Mouse (Mus musculus): ENCODE results near the gene Lsm6.

Gene Lsm6

GRCm38 (mm10) chr8:78801201-78801600, 19.7 kb downstream of the Lsm6 start:
- DNase-seq: no peak

- no peak for DNase-seq
Observed at GRCm38 (mm10) chr8:78798671-78799070, 22.3 kb downstream of the Lsm6 start.

GRCm38 (mm10) chr8:78797985-78798384, 23.0 kb downstream of the Lsm6 start:
- DNase-seq: no peak

- DNase-seq: no peak
Observed at GRCm38 (mm10) chr8:78793231-78793630, 27.7 kb downstream of the Lsm6 start.

GRCm38 (mm10) chr8:78776816-78777215, 44.1 kb downstream of the Lsm6 start:
- DNase-seq: no peak

GRCm38 (mm10) chr8:78771256-78771655, 49.7 kb downstream of the Lsm6 start:
- DNase-seq: no peak

- DNase-seq: no peak
Observed at GRCm38 (mm10) chr8:78770584-78770983, 50.4 kb downstream of the Lsm6 start.

- DNase-seq: no peak
Observed at GRCm38 (mm10) chr8:78765556-78765955, 55.4 kb downstream of the Lsm6 start.

GRCm38 (mm10) chr8:78764976-78765375, 56.0 kb downstream of the Lsm6 start:
- no peak for DNase-seq

GRCm38 (mm10) chr8:78759139-78759538, 61.8 kb downstream of the Lsm6 start:
- no peak for DNase-seq

GRCm38 (mm10) chr8:78754986-78755385, 66.0 kb downstream of the Lsm6 start:
- DNase-seq: no peak

Data from cerebellum, adult 9-10 months (tissue).